Mouse (Mus musculus): ENCODE data around the gene Rnf115.

Gene Rnf115

GRCm38 (mm10) chr3:96777120-96777519, 49.7 kb downstream of the Rnf115 start:
- no peak for DNase-seq (ENCODE audit: low spot score)

- DNase-seq (ENCODE audit: low spot score) = no peak
These were observed 54.8 kb downstream of the Rnf115 start for GRCm38 (mm10) chr3:96782236-96782635.

- DNase-seq (ENCODE audit: low spot score) = no peak
These were observed 60.3 kb downstream of the Rnf115 start for GRCm38 (mm10) chr3:96787784-96788183.

GRCm38 (mm10) chr3:96788506-96788905, 61.0 kb downstream of the Rnf115 start:
- no peak for DNase-seq (ENCODE audit: low spot score)

GRCm38 (mm10) chr3:96800254-96800653, 72.8 kb downstream of the Rnf115 start:
- no peak for DNase-seq (ENCODE audit: low spot score)

GRCm38 (mm10) chr3:96802214-96802613, 74.8 kb downstream of the Rnf115 start:
- no peak for DNase-seq (ENCODE audit: low spot score)

GRCm38 (mm10) chr3:96808136-96808535, 80.7 kb downstream of the Rnf115 start:
- no peak for DNase-seq (ENCODE audit: low spot score)

GRCm38 (mm10) chr3:96808651-96809050, 81.2 kb downstream of the Rnf115 start:
- no peak for DNase-seq (ENCODE audit: low spot score)

GRCm38 (mm10) chr3:96811232-96811631, 83.8 kb downstream of the Rnf115 start:
- no peak for DNase-seq (ENCODE audit: low spot score)

GRCm38 (mm10) chr3:96812395-96813091, 85.1 kb downstream of the Rnf115 start:
- DNase-seq (ENCODE audit: low spot score) = peak; percentile 72

- DNase-seq (ENCODE audit: low spot score) = no peak
These were observed 85.6 kb downstream of the Rnf115 start for GRCm38 (mm10) chr3:96813106-96813505.

- DNase-seq (ENCODE audit: low spot score) = no peak
These were observed 86.3 kb downstream of the Rnf115 start for GRCm38 (mm10) chr3:96813591-96814244.

- DNase-seq (ENCODE audit: low spot score) = no peak
These were observed 86.9 kb downstream of the Rnf115 start for GRCm38 (mm10) chr3:96814342-96814741.

- no peak for DNase-seq (ENCODE audit: low spot score)
These were observed 92.9 kb downstream of the Rnf115 start for GRCm38 (mm10) chr3:96820116-96820915.

- DNase-seq (ENCODE audit: low spot score) = no peak
These were observed 94.1 kb downstream of the Rnf115 start for GRCm38 (mm10) chr3:96821581-96821980.

GRCm38 (mm10) chr3:96823701-96824100, 96.2 kb downstream of the Rnf115 start:
- DNase-seq (ENCODE audit: low spot score) = no peak

GRCm38 (mm10) chr3:96824614-96825013, 97.2 kb downstream of the Rnf115 start:
- DNase-seq (ENCODE audit: low spot score) = no peak

GRCm38 (mm10) chr3:96825261-96825660, 97.8 kb downstream of the Rnf115 start:
- DNase-seq (ENCODE audit: low spot score) = no peak

GRCm38 (mm10) chr3:96828308-96828864, 100.9 kb downstream of the Rnf115 start:
- DNase-seq (ENCODE audit: low spot score) = no peak

- no peak for DNase-seq (ENCODE audit: low spot score)
These were observed 101.5 kb downstream of the Rnf115 start, which contains the start of the genes Pdzk1 and Cd160 for GRCm38 (mm10) chr3:96828984-96829383. Gene Pdzk1, plus strand, starts transcription at chr3:96829284. Gene Cd160, minus strand, starts transcription at chr3:96829351.

- DNase-seq (ENCODE audit: low spot score) = no peak
These were observed 102.4 kb downstream of the Rnf115 start for GRCm38 (mm10) chr3:96829856-96830255.

- no peak for DNase-seq (ENCODE audit: low spot score)
These were observed 105.5 kb downstream of the Rnf115 start for GRCm38 (mm10) chr3:96832930-96833329.

Measured in layer of hippocampus, adult 9-10 months (tissue).